Mouse (Mus musculus) thymus, adult 2 months (tissue): Measurements from ENCODE around the gene Ebf3. TPM values are rescaled to one million over a fixed set of nuclear protein-coding genes. Genes with fewer than 3 reads are reported as not detected.

ENCODE experiments used
- DNase-seq: peaks from one replicate; pipeline ENCODE4 v3.0.0; 2021
- H3K27ac ChIP-seq: fragments of 200-500 bp; 2 replicates; pipeline ENCODE4 v1.5.1; 2012; ENCODE audit warnings: low read length, control low read depth; ENCODE audit not compliant: control insufficient read depth, insufficient read depth
- H3K27me3 ChIP-seq: fragments of 200-500 bp; 2 replicates; pipeline ENCODE4 v1.6.1; 2012; ENCODE audit warnings: mild to moderate bottlenecking, low read length, moderate library complexity, mixed read lengths; ENCODE audit not compliant: control insufficient read depth, insufficient read depth
- H3K36me3 ChIP-seq: fragments of 200-500 bp; 2 replicates; pipeline ENCODE4 v1.6.1; 2012; ENCODE audit warnings: mild to moderate bottlenecking, low read length, moderate library complexity; ENCODE audit not compliant: control insufficient read depth, insufficient read depth
- H3K4me1 ChIP-seq: fragments of 200-500 bp; replicated peaks from 2 replicates; pipeline ENCODE4 v1.6.1; 2012; ENCODE audit warnings: low read length; ENCODE audit not compliant: control insufficient read depth, insufficient read depth
- H3K4me3 ChIP-seq: fragments of 200-500 bp; 2 replicates; pipeline ENCODE4 v1.5.1; 2012; ENCODE audit warnings: mild to moderate bottlenecking, low read length, control low read depth, moderate library complexity; ENCODE audit not compliant: control insufficient read depth, insufficient read depth
- CTCF ChIP-seq: fragments of 200-500 bp; IDR thresholded peaks from 2 replicates; pipeline ENCODE4 v1.5.1; 2012; ENCODE audit warnings: mild to moderate bottlenecking, control low read depth, low read length, moderate library complexity, borderline replicate concordance; ENCODE audit not compliant: control insufficient read depth, poor library complexity, insufficient read depth; ENCODE audit errors: extremely low read depth
- POLR2A ChIP-seq: fragments of 200-500 bp; IDR thresholded peaks from 2 replicates; pipeline ENCODE4 v1.6.1; 2012; ENCODE audit warnings: mild to moderate bottlenecking, low read length, control low read depth, moderate library complexity; ENCODE audit not compliant: control insufficient read depth, poor library complexity, insufficient read depth; ENCODE audit errors: extremely low read depth
- WGBS: fragments of 180-500 bp; shearing (Covaris S2); methylation state at CpG from one replicate; pipeline ENCODE4 v1.1.7; 2018; 5-methylcytosine and 5-hydroxymethylcytosine counted together
- polyA plus RNA-seq: library from polyadenylated mRNA; depleted of rRNA; stranded (reverse); fragments of >200 nt; gene quantifications from 2 replicates; pipeline ENCODE4 v1.2.3, GENCODE M21; 2012

The Ebf3 gene
- polyA plus RNA-seq, 1 experiment = 2.1 TPM

GRCm38 (mm10) chr7:137311341-137312110 is 2.7 kb downstream of the Ebf3 start:
- Histone ChIP-seq H3K27me3 (peaks cover 47% of the 10 kb centered on the region), H3K4me1 (peaks cover 20% of the 10 kb centered on the region), H3K27ac (no peak overlapping the region), H3K36me3 (no peaks in the 10 kb centered on the region), H3K4me3 (no peak overlapping the region)
- no peak for DNase-seq
- TF ChIP-seq CTCF = no peak
- no peak for TF ChIP-seq POLR2A
- WGBS = 12% methylated on average over 8 of the region's 8 CpGs

GRCm38 (mm10) chr7:137310876-137311275 is 3.4 kb downstream of the Ebf3 start:
- Histone ChIP-seq H3K36me3 (no peaks in the 10 kb centered on the region), H3K4me1 (peaks cover 20% of the 10 kb centered on the region), H3K27me3 (peaks cover 47% of the 10 kb centered on the region), H3K27ac (no peak overlapping the region), H3K4me3 (no peak overlapping the region)
- TF ChIP-seq POLR2A = no peak
- no peak for TF ChIP-seq CTCF
- 2% methylated on average over 11 of the region's 11 CpGs for WGBS
- no peak for DNase-seq

- no peak for TF ChIP-seq CTCF
- TF ChIP-seq POLR2A = no peak
- Histone ChIP-seq H3K27me3 (peaks cover 42% of the 10 kb centered on the region), H3K36me3 (no peaks in the 10 kb centered on the region), H3K4me3 (no peak overlapping the region), H3K27ac (no peak overlapping the region), H3K4me1 (peaks cover 20% of the 10 kb centered on the region)
- WGBS = 4% methylated on average over 49 of the region's 49 CpGs
- DNase-seq = no peak
Observed at GRCm38 (mm10) chr7:137310091-137310761, 4.0 kb downstream of the Ebf3 start.

- H3K4me1 ChIP-seq = peaks cover 15% of the 10 kb centered on the region
- 8% methylated on average over 93 of the region's 93 CpGs for WGBS
- TF ChIP-seq POLR2A = no peak
- no peak for TF ChIP-seq CTCF
- H3K27me3 ChIP-seq = peaks cover 34% of the 10 kb centered on the region
- H3K36me3 ChIP-seq = no peaks in the 10 kb centered on the region
- no peak overlapping the region for H3K27ac ChIP-seq
- DNase-seq = no peak
- no peak overlapping the region for H3K4me3 ChIP-seq
Observed at GRCm38 (mm10) chr7:137309071-137310066, 4.9 kb downstream of the Ebf3 start.

GRCm38 (mm10) chr7:137308061-137309060 is 5.9 kb downstream of the Ebf3 start:
- no peak for DNase-seq
- TF ChIP-seq POLR2A (no peak), CTCF (no peak)
- Histone ChIP-seq H3K36me3 (no peaks in the 10 kb centered on the region), H3K4me3 (no peak overlapping the region), H3K4me1 (peaks cover 6% of the 10 kb centered on the region), H3K27ac (no peak overlapping the region), H3K27me3 (peaks cover 25% of the 10 kb centered on the region)
- 39% methylated on average over 19 of the region's 19 CpGs for WGBS
